Mouse (Mus musculus) erythroblast, embryonic 14.5 days (primary cell): ENCODE results near the gene Gm17581.

Experiments
- GATA1 ChIP-seq: IDR thresholded peaks from 2 replicates; pipeline ENCODE4 v1.6.1; 2012; ENCODE audit warnings: low read length, inconsistent platforms, mixed read lengths
- TAL1 ChIP-seq: IDR thresholded peaks from 3 replicates; pipeline ENCODE4 v1.6.1; 2012; ENCODE audit warnings: low read length, inconsistent platforms, mixed read lengths

DNA sequence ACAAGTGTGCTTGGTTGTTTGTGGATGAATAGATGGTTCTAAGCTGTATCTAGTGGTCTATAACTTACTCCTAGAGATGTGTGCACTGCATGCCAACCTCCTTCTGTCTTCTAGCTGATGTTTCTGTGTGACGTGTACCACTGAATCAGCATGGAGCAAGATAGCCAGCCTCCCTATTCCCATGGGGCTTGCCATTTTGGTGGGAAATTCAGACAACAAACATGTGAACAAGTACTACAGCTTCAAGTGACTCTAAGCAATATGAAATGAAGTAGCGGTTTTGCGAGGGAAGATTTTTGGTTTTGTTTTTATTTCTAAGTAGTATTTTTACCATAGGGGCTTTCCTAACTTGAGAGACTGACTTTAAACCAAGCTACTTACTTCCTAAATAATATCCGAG is 13.7 kb upstream of the Gm17581 start:
- TF ChIP-seq TAL1: no peak
- no peak for TF ChIP-seq GATA1
